Mouse (Mus musculus): Measurements from ENCODE around the gene Gm21992. TPM values are rescaled to one million over a fixed set of nuclear protein-coding genes. Genes with fewer than 3 reads are reported as not detected.

The Gm21992 gene
- total and polyA plus RNA-seq, 3 experiments = 8.0 to 16.9 (median 9.3) TPM

GRCm38 (mm10) chr19:4697121-4697520 lies 114.3 kb downstream of the Gm21992 start:
- peaks cover 2% of the 10 kb centered on the region; the same call in 1 of the 2 replicates for H3K27me3 ChIP-seq (ENCODE audit: control insufficient read depth, insufficient read depth, low read length)
- H3K79me2 ChIP-seq (replicated peaks; ENCODE audit: control insufficient read depth, insufficient read depth, low read length) = no peaks in the 10 kb centered on the region
- H3K36me3 ChIP-seq (ENCODE audit: control insufficient read depth, insufficient read depth, low read length) = no peaks in the 10 kb centered on the region
- TF ChIP-seq EP300 (IDR thresholded peaks at IDR 0.05; ENCODE audit: insufficient read depth, low read depth, low read length) (no peak), POLR2A (IDR thresholded peaks at IDR 0.05; ENCODE audit: insufficient read depth, low read depth, low read length) (no peak)
- no peak overlapping the region for H3K9ac ChIP-seq (ENCODE audit: low read depth, low read length)
- intact Hi-C loops (cut with DNase I) = no loop called here
- H3K27ac ChIP-seq = no peak overlapping the region
- no peak for DNase-seq
- H3K4me1 ChIP-seq (ENCODE audit: control insufficient read depth, insufficient read depth, low read length) = peaks cover 2% of the 10 kb centered on the region; the same call in 1 of the 2 replicates
- no peak overlapping the region for H3K4me3 ChIP-seq
- WGBS = 80% methylated on average over 3 of the region's 3 CpGs

DNA sequence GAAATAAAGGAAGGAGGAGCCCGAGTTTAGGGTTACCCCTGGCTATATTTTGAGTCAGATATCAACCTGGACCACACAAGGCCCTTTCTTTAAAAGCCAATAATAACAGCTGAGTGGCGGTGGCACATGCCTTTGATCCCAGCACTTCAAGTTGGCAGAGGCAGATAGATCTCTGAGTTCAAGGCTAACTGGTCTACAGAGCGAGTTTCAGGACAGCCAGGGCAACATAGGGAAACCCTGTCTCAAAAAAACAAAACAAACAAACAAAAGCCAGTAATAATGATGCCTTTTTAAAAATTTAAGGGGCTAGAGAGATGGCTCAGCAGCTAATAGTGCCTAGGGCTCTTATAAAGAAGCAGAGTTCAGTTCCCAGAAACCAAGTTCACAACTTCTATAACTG lies 117.1 kb downstream of the Gm21992 start:
- TF ChIP-seq CTCF (IDR thresholded peaks at IDR 0.05) = no peak
- no peak for TF ChIP-seq EP300 (IDR thresholded peaks at IDR 0.05; ENCODE audit: insufficient read depth, low read depth, low read length)
- no peak for TF ChIP-seq POLR2A (IDR thresholded peaks at IDR 0.05; ENCODE audit: insufficient read depth, low read depth, low read length)
- Histone ChIP-seq H3K4me3 (no peak overlapping the region), H3K4me1 (ENCODE audit: control insufficient read depth, insufficient read depth, low read length) (peaks cover 2% of the 10 kb centered on the region; the same call in 1 of the 2 replicates), H3K36me3 (ENCODE audit: control insufficient read depth, insufficient read depth, low read length) (no peaks in the 10 kb centered on the region), H3K27ac (no peak overlapping the region), H3K27me3 (ENCODE audit: control insufficient read depth, insufficient read depth, low read length) (peaks cover 3% of the 10 kb centered on the region; the same call in 1 of the 2 replicates), H3K79me2 (replicated peaks; ENCODE audit: control insufficient read depth, insufficient read depth, low read length) (no peaks in the 10 kb centered on the region), H3K9ac (ENCODE audit: low read depth, low read length) (no peak overlapping the region)
- intact Hi-C loops (cut with DNase I) = no loop called here
- DNase-seq = no peak
- 53% methylated on average over 3 of the region's 3 CpGs for WGBS

Other genes starting within 250 kb of the Gm21992 start
- 1 to 10 TPM; 7.7 to 9.4 TPM for gene Lrfn4, start 195.9 kb downstream of the Gm21992 start, total RNA-seq (2021)
- 12.4 and 15.3 TPM in 2 replicates for gene Lrfn4, start 195.9 kb downstream of the Gm21992 start, polyA plus RNA-seq (2012; rRNA removed)
- gene Rce1, start 186.0 kb downstream of the Gm21992 start, total RNA-seq (2021) = 1 to 10 TPM; 7.1 to 8.7 TPM
- gene Rce1, start 186.0 kb downstream of the Gm21992 start, polyA plus RNA-seq (2012; rRNA removed) = 35.7 and 37.3 TPM in 2 replicates
- gene Gm960, start 112.9 kb downstream of the Gm21992 start, total RNA-seq (2021) = not detected
- gene Gm960, start 112.9 kb downstream of the Gm21992 start, polyA plus RNA-seq (2012; rRNA removed) = not detected in 2 replicates
- under 1 TPM; 0.23 to 0.27 TPM for gene Sptbn2, start 100.4 kb downstream of the Gm21992 start, total RNA-seq (2021)
- gene Sptbn2, start 100.4 kb downstream of the Gm21992 start, polyA plus RNA-seq (2012; rRNA removed) = 0.18 and 0.20 TPM in 2 replicates
- gene Rbm4b, start 55.1 kb downstream of the Gm21992 start, total RNA-seq (2021) = 1 to 10 TPM; 6.3 to 6.5 TPM
- 5.1 and 6.9 TPM in 2 replicates for gene Rbm4b, start 55.1 kb downstream of the Gm21992 start, polyA plus RNA-seq (2012; rRNA removed)
- gene Rbm4, start 17.7 kb downstream of the Gm21992 start, total RNA-seq (2021) = 10 to 100 TPM; 39.4 to 46.3 TPM
- 39.2 and 63.1 TPM in 2 replicates for gene Rbm4, start 17.7 kb downstream of the Gm21992 start, polyA plus RNA-seq (2012; rRNA removed)
- 10 to 100 TPM; 19.5 to 25.4 TPM for gene Rbm14, start within 50 bp of the Gm21992 start, total RNA-seq (2021)
- 16.2 and 17.2 TPM in 2 replicates for gene Rbm14, start within 50 bp of the Gm21992 start, polyA plus RNA-seq (2012; rRNA removed)
- gene Ccs, start 27.7 kb upstream of the Gm21992 start, total RNA-seq (2021) = 10 to 100 TPM; 23.1 to 28.5 TPM
- gene Ccs, start 27.7 kb upstream of the Gm21992 start, polyA plus RNA-seq (2012; rRNA removed) = 26.3 and 27.3 TPM in 2 replicates
- gene Ccdc87, start 27.8 kb upstream of the Gm21992 start, total RNA-seq (2021) = not detected
- 0.16 TPM in 1 of 2 replicates, not detected in the other for gene Ccdc87, start 27.8 kb upstream of the Gm21992 start, polyA plus RNA-seq (2012; rRNA removed)
- 10 to 100 TPM; 66.6 to 80.6 TPM for gene Ctsf, start 43.5 kb upstream of the Gm21992 start, total RNA-seq (2021)
- 80.8 and 80.9 TPM in 2 replicates for gene Ctsf, start 43.5 kb upstream of the Gm21992 start, polyA plus RNA-seq (2012; rRNA removed)
- gene Actn3, start 66.3 kb upstream of the Gm21992 start, total RNA-seq (2021) = under 1 TPM; 0.39 TPM
- gene Actn3, start 66.3 kb upstream of the Gm21992 start, polyA plus RNA-seq (2012; rRNA removed) = 0.57 and 0.76 TPM in 2 replicates
- gene Zdhhc24, start 67.1 kb upstream of the Gm21992 start, total RNA-seq (2021) = 1 to 10 TPM; 2.3 to 3.0 TPM
- 7.8 and 7.9 TPM in 2 replicates for gene Zdhhc24, start 67.1 kb upstream of the Gm21992 start, polyA plus RNA-seq (2012; rRNA removed)
- 1 to 10 TPM; 3.5 to 4.5 TPM for gene Bbs1, start 95.0 kb upstream of the Gm21992 start, total RNA-seq (2021)
- gene Bbs1, start 95.0 kb upstream of the Gm21992 start, polyA plus RNA-seq (2012; rRNA removed) = 2.3 and 3.9 TPM in 2 replicates
- 10 to 100 TPM; 12.7 to 16.3 TPM for gene Dpp3, start 116.7 kb upstream of the Gm21992 start, total RNA-seq (2021)
- 36.1 and 41.0 TPM in 2 replicates for gene Dpp3, start 116.7 kb upstream of the Gm21992 start, polyA plus RNA-seq (2012; rRNA removed)
- gene Peli3, start 131.5 kb upstream of the Gm21992 start, total RNA-seq (2021) = 1 to 10 TPM; 2.4 to 2.5 TPM
- gene Peli3, start 131.5 kb upstream of the Gm21992 start, polyA plus RNA-seq (2012; rRNA removed) = 1.9 and 2.5 TPM in 2 replicates
- 10 to 100 TPM; 61.0 to 67.4 TPM for gene Mrpl11, start 150.5 kb upstream of the Gm21992 start, total RNA-seq (2021)
- 45.2 and 48.5 TPM in 2 replicates for gene Mrpl11, start 150.5 kb upstream of the Gm21992 start, polyA plus RNA-seq (2012; rRNA removed)
- gene Npas4, start 178.7 kb upstream of the Gm21992 start, total RNA-seq (2021) = not detected
- gene Npas4, start 178.7 kb upstream of the Gm21992 start, polyA plus RNA-seq (2012; rRNA removed) = 0.41 and 0.62 TPM in 2 replicates
- gene Slc29a2, start 212.2 kb upstream of the Gm21992 start, total RNA-seq (2021) = 10 to 100 TPM; 10.8 to 11.4 TPM
- gene Slc29a2, start 212.2 kb upstream of the Gm21992 start, polyA plus RNA-seq (2012; rRNA removed) = 35.7 and 42.8 TPM in 2 replicates
- 10 to 100 TPM; 43.2 to 43.8 TPM for gene B4gat1, start 227.2 kb upstream of the Gm21992 start, total RNA-seq (2021)
- gene B4gat1, start 227.2 kb upstream of the Gm21992 start, polyA plus RNA-seq (2012; rRNA removed) = 43.2 and 48.8 TPM in 2 replicates
- gene AC124502.3, start 227.3 kb upstream of the Gm21992 start, total RNA-seq (2021) = 1 to 10 TPM; 1.3 to 2.3 TPM
- gene AC124502.3, start 227.3 kb upstream of the Gm21992 start, polyA plus RNA-seq (2012; rRNA removed) = 0.08 and 0.15 TPM in 2 replicates
- 10 to 100 TPM; 14.3 to 16.9 TPM for gene Brms1, start 229.7 kb upstream of the Gm21992 start, total RNA-seq (2021)
- gene Brms1, start 229.7 kb upstream of the Gm21992 start, polyA plus RNA-seq (2012; rRNA removed) = 17.0 and 18.1 TPM in 2 replicates
- 1 to 10 TPM; 1.2 to 1.8 TPM for gene Rin1, start 238.9 kb upstream of the Gm21992 start, total RNA-seq (2021)
- gene Rin1, start 238.9 kb upstream of the Gm21992 start, polyA plus RNA-seq (2012; rRNA removed) = 2.1 and 3.0 TPM in 2 replicates